Mouse (Mus musculus) bone marrow macrophage, adult 2 months (primary cell): Measurements from ENCODE around the gene Tuba8. TPM values are rescaled to one million over a fixed set of nuclear protein-coding genes. Genes with fewer than 3 reads are reported as not detected.

Experiments
- H3K27ac ChIP-seq: 2 replicates; pipeline ENCODE4 v1.5.1; 2012; ENCODE audit warnings: low read depth, low read length; ENCODE audit not compliant: insufficient read depth
- H3K4me1 ChIP-seq: 2 replicates; pipeline ENCODE4 v1.6.1; 2012; ENCODE audit warnings: low read length; ENCODE audit not compliant: control insufficient read depth, insufficient read depth
- H3K4me3 ChIP-seq: 2 replicates; pipeline ENCODE4 v1.5.1; 2012; ENCODE audit warnings: mild to moderate bottlenecking, low read length, moderate library complexity; ENCODE audit not compliant: insufficient read depth
- CTCF ChIP-seq: IDR thresholded peaks from 2 replicates; pipeline ENCODE4 v1.5.1; 2012; ENCODE audit warnings: low read depth, mild to moderate bottlenecking, low read length, moderate library complexity
- POLR2A ChIP-seq: IDR thresholded peaks from 2 replicates; pipeline ENCODE4 v1.6.1; 2012; ENCODE audit warnings: mild to moderate bottlenecking, low read depth, low read length, borderline replicate concordance
- polyA plus RNA-seq: library from polyadenylated mRNA; stranded (reverse); fragments of >200 nt; gene quantifications from 2 replicates; pipeline ENCODE4 v1.2.4, GENCODE M21; 2012; ENCODE audit not compliant: missing spikeins, insufficient read depth, insufficient read length

Gene Tuba8
- polyA plus RNA-seq, 1 experiment, result not detected

DNA sequence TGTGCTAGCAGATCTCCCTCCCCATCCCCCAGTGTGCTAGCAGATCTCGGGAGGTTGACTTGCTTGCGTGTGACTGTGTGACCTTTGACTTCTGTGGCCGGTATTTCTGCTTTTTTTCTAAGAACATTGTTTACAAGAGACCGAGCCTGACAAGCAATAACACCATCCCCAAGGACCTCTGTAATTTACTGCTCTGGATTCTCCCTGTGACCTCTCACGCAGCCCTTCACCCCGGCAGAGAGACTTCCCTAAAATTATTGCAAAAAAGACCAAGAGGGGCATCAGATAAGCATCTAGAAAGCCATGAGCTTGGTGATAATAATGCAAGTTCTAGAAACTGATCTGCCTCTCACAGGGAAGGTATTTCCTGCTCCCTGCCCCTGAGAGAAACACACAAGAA, 14.5 kb downstream of the Tuba8 start:
- TF ChIP-seq POLR2A, result no peak
- TF ChIP-seq CTCF, result no peak
- H3K4me3 ChIP-seq, result no peak overlapping the region
- peaks cover 31% of the 10 kb centered on the region for H3K4me1 ChIP-seq
- H3K27ac ChIP-seq, result no peak overlapping the region

DNA sequence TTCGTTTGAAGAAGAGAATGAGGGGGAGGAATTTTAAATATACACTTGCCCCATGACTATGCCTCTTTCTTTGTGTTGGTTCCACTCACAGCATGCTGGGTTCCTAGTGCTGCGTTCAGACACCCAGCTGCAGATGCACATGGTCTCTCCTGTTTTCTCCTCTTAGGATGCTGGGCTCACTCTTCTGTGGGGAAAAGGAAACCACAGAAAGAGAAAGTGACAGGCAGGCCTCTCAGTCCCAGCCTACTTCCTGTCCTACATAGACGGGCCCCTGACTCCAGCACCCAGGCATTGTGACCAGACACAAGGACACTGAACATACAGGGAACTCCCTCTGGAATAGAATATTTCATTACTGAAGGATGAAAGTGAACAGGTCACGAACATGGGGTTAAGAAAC, 15.5 kb downstream of the Tuba8 start:
- H3K4me3 ChIP-seq, result no peak overlapping the region
- TF ChIP-seq CTCF (no peak), POLR2A (no peak)
- peaks cover 35% of the 10 kb centered on the region for H3K4me1 ChIP-seq
- H3K27ac ChIP-seq, result no peak overlapping the region

DNA sequence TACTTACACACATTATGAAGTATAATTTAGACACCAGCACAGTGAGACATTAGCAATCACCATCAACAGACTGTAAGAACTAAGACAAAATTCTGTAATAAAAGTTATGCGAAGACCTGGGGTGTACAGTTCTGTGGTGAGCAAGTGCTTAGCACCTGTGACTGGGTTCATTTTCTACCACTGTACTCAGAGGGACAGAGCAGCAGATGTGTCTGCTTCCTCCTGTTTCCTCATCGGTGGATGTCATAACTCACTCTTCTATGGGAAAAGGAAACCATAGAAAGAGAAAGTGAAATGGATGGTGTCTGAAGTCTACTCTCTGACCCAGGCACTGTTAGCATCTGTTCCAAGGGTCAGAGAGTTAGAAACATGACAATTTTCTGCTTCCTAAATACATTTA, 16.2 kb downstream of the Tuba8 start:
- TF ChIP-seq POLR2A (no peak), CTCF (no peak)

DNA sequence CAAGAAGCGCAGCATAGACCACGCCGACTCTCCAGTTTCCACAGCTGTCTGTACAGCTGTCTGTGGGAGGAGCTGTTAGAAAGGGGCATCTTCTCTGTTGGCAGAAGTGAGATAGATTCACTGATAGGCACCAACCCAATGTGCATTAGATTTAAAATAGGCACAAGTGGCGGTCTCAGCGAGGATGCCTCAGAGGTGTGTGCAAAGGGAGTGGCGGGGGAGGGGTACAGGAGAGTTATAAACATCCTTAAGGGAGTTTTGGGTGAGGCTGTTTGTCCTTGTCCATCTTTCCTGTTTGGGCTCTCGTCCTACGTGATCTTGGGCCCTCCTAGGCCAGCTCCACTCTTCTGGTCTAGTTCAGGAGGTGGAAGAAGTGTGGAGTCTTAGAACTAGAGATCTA, 17.9 kb downstream of the Tuba8 start:
- no peak overlapping the region for H3K27ac ChIP-seq
- peaks cover 39% of the 10 kb centered on the region for H3K4me1 ChIP-seq
- no peak for TF ChIP-seq CTCF
- TF ChIP-seq POLR2A, result no peak

More for the DNA sequence above, 16.2 kb downstream of the Tuba8 start:
- H3K4me1 ChIP-seq, result peaks cover 39% of the 10 kb centered on the region
- no peak overlapping the region for H3K27ac ChIP-seq
- no peak overlapping the region for H3K4me3 ChIP-seq

DNA sequence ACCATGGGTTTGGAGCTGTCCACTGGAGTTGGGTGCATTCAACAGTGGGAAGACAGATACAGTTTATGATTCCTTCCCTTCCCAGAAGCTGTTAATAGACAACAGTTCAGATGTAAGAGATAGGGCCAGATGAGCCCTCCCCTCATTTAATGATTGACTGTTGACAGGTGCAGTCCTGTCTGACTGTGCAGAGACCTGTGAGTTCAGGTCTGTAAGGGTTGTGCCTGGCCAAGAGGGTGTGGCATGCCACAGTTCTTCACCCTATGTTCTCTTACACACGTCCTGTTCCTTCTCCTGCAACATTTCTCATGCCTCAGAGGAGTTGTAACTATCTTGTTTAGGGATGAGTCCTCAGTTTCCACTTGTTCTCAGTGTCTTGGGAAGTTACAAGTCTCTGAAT, 22.2 kb downstream of the Tuba8 start:
- no peak overlapping the region for H3K4me3 ChIP-seq
- no peak overlapping the region for H3K27ac ChIP-seq
- peaks cover 13% of the 10 kb centered on the region for H3K4me1 ChIP-seq
- no peak for TF ChIP-seq CTCF
- no peak for TF ChIP-seq POLR2A

More for the DNA sequence above, 17.9 kb downstream of the Tuba8 start:
- no peak overlapping the region for H3K4me3 ChIP-seq

DNA sequence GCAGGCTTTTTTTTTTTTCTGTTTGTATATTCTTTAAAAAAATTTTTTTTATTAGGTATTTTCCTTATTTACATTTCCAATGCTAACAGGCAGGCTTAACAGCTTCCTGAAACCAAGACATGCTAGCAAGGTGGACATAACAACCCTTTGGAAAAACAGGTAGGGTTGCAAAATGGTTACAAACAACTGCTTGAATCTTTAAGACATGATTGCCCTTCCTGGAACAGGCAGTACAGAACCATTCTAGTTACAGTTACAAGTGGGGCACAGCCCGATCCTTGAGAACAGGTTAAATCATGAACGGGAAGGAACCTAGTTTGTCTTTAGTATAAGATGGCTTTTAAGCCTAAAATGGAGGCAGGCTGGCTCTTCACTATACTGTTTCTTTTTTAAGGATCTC, 25.9 kb downstream of the Tuba8 start:
- no peak for TF ChIP-seq POLR2A
- TF ChIP-seq CTCF, result no peak
- Histone ChIP-seq H3K27ac (no peak overlapping the region), H3K4me1 (peaks cover 1% of the 10 kb centered on the region; the same call in 1 of the 2 replicates), H3K4me3 (no peak overlapping the region)

DNA sequence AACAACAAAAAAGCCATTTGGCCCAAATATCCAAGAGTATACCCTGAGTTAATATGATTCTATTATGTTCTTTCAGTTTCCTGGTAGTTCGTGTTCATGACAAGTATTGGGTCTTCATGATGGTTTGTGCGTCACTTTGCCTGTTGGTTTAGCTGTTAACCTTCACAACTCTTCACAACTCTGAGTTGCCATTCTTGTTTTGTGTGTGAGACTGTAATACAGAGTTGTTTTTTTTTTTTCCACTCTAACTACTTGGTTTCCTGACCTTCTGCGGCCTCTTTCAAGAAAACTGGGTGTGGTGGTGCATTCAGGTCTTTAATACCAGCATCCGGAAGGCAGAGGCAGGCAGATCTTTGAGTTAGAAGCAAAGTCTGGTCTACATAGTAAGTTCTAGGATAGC, 27.7 kb downstream of the Tuba8 start:
- no peak overlapping the region for H3K27ac ChIP-seq
- H3K4me1 ChIP-seq, result no peaks in the 10 kb centered on the region
- no peak overlapping the region for H3K4me3 ChIP-seq
- no peak for TF ChIP-seq CTCF
- no peak for TF ChIP-seq POLR2A

DNA sequence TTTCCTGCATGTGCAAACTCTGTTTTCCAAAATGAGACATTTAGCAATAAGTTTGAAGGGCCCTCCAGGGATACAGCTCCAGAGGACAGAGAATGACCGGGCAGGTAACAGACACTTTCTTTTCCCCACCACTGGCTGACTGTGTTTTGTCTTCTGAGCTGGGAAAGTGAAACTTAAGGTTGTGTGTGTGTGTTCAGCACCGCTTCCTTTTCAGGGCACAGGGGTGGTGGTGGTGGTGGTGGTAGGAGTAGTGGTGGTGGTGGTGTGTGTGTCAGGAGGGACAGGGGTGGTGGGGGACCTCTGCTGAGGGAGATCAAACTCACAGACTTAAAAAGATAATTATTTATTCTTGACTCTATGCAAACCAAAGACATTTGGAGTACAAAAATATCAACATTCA, 31.3 kb downstream of the Tuba8 start:
- Histone ChIP-seq H3K4me3 (no peak overlapping the region), H3K27ac (no peak overlapping the region), H3K4me1 (peaks cover under 1% of the 10 kb centered on the region)
- no peak for TF ChIP-seq CTCF
- TF ChIP-seq POLR2A, result no peak

DNA sequence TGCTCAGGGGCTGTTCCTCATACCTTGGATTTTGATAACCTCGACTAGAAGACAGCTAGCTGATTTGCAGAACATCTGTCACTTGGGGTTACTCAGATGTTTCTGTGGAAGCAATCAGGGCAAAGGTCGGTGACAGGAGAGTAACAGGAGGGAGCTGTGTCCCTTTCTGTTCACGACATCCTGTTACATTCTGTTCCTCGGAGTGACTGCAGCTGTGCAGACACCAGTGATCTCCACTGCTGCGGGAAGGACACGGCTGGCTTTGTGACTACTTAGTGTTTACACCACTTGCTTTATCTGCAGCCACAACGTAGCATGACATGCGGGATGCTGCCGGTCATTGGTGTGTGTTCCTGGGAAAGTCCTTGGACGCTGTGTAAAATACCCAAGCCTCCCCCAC, 32.7 kb downstream of the Tuba8 start:
- TF ChIP-seq POLR2A, result no peak
- TF ChIP-seq CTCF, result no peak
- H3K27ac ChIP-seq, result no peak overlapping the region
- no peak overlapping the region for H3K4me3 ChIP-seq
- peaks cover 7% of the 10 kb centered on the region for H3K4me1 ChIP-seq

DNA sequence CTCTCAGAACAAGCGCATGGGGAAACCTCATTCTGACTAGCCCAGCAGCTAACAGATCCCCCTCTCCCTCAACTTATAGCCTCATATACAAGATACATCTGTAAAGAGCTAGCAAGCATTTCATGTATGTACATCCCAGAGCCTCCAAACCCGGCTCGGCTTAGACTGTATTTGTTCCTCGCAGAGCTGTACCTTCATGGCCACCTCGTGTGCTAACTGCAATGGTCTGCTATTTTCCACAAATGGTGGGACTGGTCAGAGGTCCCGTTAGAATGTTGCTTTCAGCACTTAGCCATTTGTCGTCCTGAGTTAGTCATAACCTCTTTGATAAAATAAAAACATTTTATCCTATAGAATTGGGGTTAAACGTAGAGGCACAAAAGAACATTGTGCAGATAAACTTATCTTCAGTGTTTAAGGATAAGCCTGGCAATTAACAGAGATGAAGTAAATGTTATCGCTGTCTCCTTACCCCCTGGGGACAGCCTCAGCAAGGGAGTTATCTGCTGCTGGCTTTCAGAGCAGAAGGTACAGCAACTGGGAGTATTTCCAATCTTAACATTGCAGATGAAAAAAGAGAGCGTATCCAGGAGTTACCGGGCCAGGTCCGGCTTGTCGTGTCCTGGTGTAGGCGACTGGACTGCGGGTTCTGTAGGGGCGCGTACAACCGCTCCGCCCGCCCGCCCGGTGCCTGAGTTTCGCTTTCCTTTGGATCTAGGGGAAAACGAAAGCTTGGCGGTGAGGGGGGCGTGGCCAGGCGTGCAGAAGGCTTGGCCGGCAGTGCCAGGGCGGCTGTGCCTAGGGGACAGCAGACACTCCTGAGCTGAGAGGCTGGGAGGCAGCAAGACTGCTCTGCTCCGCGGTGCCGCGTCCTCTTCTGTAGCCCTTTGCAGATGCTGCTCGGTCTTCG, 34.9 kb downstream of the Tuba8 start, which contains the start of gene Usp18:
TSS of gene Usp18 (plus strand) at position 780 of the 910 bp plus-strand sequence.
- TF ChIP-seq POLR2A (no peak), CTCF (no peak)
- Histone ChIP-seq H3K27ac (no peak within 1 kb of the TSS), H3K4me1 (peaks cover 7% of the 10 kb centered on the region), H3K4me3 (peak within 1 kb of the TSS; percentile 78)

DNA sequence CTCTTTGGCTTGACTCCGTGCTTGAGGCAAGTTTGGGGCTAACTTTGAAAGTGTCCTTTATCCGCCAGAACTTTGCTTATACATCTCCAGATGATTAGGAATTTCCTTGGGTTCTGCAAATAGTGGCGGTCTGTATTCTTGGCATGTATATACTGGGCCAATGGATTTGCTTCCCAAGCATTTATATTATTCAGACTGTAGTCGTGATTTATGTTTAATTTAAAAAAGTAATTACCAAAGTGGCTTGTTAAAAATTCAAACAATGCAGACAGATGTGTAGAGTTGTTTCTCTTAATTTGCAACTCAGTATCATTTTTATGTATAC, 35.5 kb downstream of the Tuba8 start:
- TF ChIP-seq CTCF, result no peak
- peak overlapping the region; percentile 78 for H3K4me3 ChIP-seq
- no peak overlapping the region for H3K27ac ChIP-seq
- peaks cover 11% of the 10 kb centered on the region for H3K4me1 ChIP-seq

DNA sequence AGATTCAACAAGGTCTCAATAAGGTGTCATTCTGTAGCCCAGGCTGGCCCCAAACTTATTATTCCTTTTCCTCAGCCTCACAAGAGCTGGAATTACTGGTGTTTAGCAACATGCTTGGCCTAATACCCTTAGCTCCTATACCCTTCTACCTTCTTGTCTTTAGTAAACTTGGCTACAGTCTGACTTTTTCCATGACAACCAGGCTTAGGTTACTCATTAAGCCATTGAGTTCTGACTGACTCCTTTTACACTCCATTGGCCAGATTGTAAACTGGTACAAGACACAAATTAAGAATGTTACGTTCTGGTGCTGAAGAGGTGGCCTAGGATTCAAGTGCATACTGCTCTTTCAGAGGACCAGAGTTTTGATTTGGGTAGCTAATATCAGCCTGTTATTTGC, 39.9 kb downstream of the Tuba8 start:
- Histone ChIP-seq H3K4me1 (peaks cover 19% of the 10 kb centered on the region), H3K27ac (no peak overlapping the region), H3K4me3 (no peak overlapping the region)
- TF ChIP-seq POLR2A, result no peak
- no peak for TF ChIP-seq CTCF
